Mouse (Mus musculus) left cerebral cortex, adult 18-20 months (tissue): Measurements from ENCODE around the gene Stk19. TPM values are rescaled to one million over a fixed set of nuclear protein-coding genes. Genes with fewer than 3 reads are reported as not detected.
"Not testable (repeated sequence)": the region's sequence is repeated elsewhere in the genome, so short reads cannot be mapped to it uniquely, and the experiment has no call there.

Experiments
- DNase-seq, 2 experiments: peaks; one replicate each; pipeline ENCODE4 v3.0.0; 2021 to 2022; ENCODE audit warnings: low spot score in 2 of 2, mixed read lengths in 1 of 2
- total RNA-seq, 2 experiments: library from RNA; stranded (reverse); gene quantifications; 2 replicates each; pipeline ENCODE4 v1.2.3; 2021

Gene Stk19
- total RNA-seq, 2 experiments from 2014 or later = 49.7 to 53.0 TPM

GRCm38 (mm10) chr17:34844884-34845283 lies 8.1 kb upstream of the Stk19 start:
- no peak for DNase-seq

GRCm38 (mm10) chr17:34840736-34841307 lies 4.1 kb upstream of the Stk19 start:
- no peak for DNase-seq

GRCm38 (mm10) chr17:34838785-34839184 lies 2.0 kb upstream of the Stk19 start:
- DNase-seq = no peak

GRCm38 (mm10) chr17:34837464-34838324 lies 949 bp upstream of the Stk19 start:
- DNase-seq = no peak

- no peak for DNase-seq
Measured at GRCm38 (mm10) chr17:34836155-34836855, 440 bp downstream of the Stk19 start.

- not testable (repeated sequence) for DNase-seq
Measured at GRCm38 (mm10) chr17:34830776-34831175, 6.0 kb downstream of the Stk19 start.

GRCm38 (mm10) chr17:34814818-34815370 lies 21.9 kb downstream of the Stk19 start:
- no peak for DNase-seq

GRCm38 (mm10) chr17:34813747-34814146 lies 23.0 kb downstream of the Stk19 start:
- peak; percentile 35 to 45 for DNase-seq

- DNase-seq = no peak
Measured at GRCm38 (mm10) chr17:34811275-34811674, 25.5 kb downstream of the Stk19 start.

GRCm38 (mm10) chr17:34810811-34811210 lies 25.9 kb downstream of the Stk19 start:
- not testable (repeated sequence) for DNase-seq

GRCm38 (mm10) chr17:34810411-34810810 lies 26.3 kb downstream of the Stk19 start:
- DNase-seq = not testable (repeated sequence)

- DNase-seq = no peak
Measured at GRCm38 (mm10) chr17:34808599-34809205, 28.0 kb downstream of the Stk19 start.

- no peak for DNase-seq
Measured at GRCm38 (mm10) chr17:34807176-34807575, 29.6 kb downstream of the Stk19 start.

- no peak for DNase-seq
Measured at GRCm38 (mm10) chr17:34804871-34805562, 31.7 kb downstream of the Stk19 start.

- DNase-seq = not testable (repeated sequence)
Measured at GRCm38 (mm10) chr17:34804301-34804700, 32.4 kb downstream of the Stk19 start, which contains the start of gene Cyp21a1. Gene Cyp21a1, minus strand, starts transcription at chr17:34804561.

- not testable (repeated sequence) for DNase-seq
Measured at GRCm38 (mm10) chr17:34803367-34803766, 33.4 kb downstream of the Stk19 start.

- not testable (repeated sequence) for DNase-seq
Measured at GRCm38 (mm10) chr17:34802756-34803155, 34.0 kb downstream of the Stk19 start.

- not testable (repeated sequence) for DNase-seq
Measured at GRCm38 (mm10) chr17:34800781-34801305, 35.9 kb downstream of the Stk19 start.

- no peak for DNase-seq
Measured at GRCm38 (mm10) chr17:34799531-34799925, 37.2 kb downstream of the Stk19 start.

GRCm38 (mm10) chr17:34798866-34799530 lies 37.7 kb downstream of the Stk19 start:
- no peak for DNase-seq
